7 mouse cellular contexts compared by ENCODE assay signal in the genomic region with DNA sequence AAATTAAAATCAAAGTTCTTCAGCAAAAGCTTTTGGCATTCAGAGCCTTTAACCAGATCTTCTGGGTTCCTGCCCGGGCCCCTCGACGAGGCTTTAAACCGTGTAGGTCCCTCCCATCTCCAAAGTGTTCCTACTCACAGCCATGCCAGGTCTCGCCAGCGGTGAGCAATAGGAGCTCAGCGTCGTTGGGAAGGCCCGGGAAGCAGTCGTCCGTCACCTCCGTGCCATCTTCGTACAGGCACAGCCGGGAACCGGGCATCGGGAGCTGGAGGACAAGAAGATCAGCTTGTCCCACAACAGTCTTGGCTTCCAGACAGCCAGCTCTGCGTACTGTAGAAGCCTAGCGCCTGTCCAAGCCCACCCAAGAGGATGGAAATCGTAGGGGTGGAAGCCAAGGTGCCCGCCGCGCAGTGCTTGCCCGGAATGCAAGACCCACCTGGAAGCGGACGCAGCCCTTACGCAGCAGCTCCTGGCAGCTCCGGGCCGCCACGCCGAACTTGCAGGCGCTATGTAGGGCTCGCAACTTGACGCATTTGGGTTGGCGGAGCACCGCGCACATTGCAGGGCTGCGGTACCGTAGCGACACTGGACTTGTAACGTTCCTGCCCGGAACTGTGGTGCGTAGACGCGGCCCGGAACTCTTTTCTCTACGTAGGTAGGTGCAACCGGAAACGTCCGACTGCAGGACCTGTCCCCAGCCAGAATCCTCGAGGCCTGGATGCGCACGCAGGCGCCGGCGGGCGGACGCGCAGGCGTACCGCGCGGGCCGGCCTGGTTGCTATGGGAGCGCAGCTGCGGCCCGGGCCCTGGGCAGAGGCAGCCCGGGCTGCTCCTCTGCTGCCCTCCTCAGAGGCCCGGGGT. TPM values are rescaled to one million over a fixed set of nuclear protein-coding genes. Genes with fewer than 3 reads are reported as not detected.
DNase-seq lines count a peak whose midpoint lies in the region; ATAC-seq and TF ChIP-seq lines count a peak whose summit lies in the region.

Dffb (minus strand) TSS at position 696 of the 861 bp plus-strand sequence.
Cep104 (plus strand) TSS at position 764 of the 861 bp plus-strand sequence.

- H3K27me3 ChIP-seq in intestine, postnatal 0 days (replicated peaks; ENCODE audit: control insufficient read depth, insufficient read depth, low read length) = no peaks in the 10 kb centered on the region
- H3K27me3 ChIP-seq in midbrain, embryonic 12.5 days = no peaks in the 10 kb centered on the region
- no peaks in the 10 kb centered on the region for H3K27me3 ChIP-seq in small intestine, adult 2 months (ENCODE audit: control insufficient read depth, insufficient read depth, low read length)

- TF ChIP-seq POLR2A in small intestine, adult 2 months (IDR thresholded peaks at IDR 0.05; ENCODE audit: low read depth, low read length) = peak; percentile 63

- no peaks in the 10 kb centered on the region for H3K9me3 ChIP-seq in intestine, postnatal 0 days (ENCODE audit: control insufficient read depth)
- no peaks in the 10 kb centered on the region for H3K9me3 ChIP-seq in midbrain, embryonic 12.5 days

- peaks cover 25% of the 10 kb centered on the region for H3K36me3 ChIP-seq in intestine, postnatal 0 days (ENCODE audit: control insufficient read depth, insufficient read depth)
- peaks cover 32% of the 10 kb centered on the region for H3K36me3 ChIP-seq in midbrain, embryonic 12.5 days
- H3K36me3 ChIP-seq in small intestine, adult 2 months (ENCODE audit: control insufficient read depth, insufficient read depth, low read length) = peaks cover 19% of the 10 kb centered on the region

- peak; percentile 89 for DNase-seq in adrenal gland, adult 8-10 months
- DNase-seq in embryo, embryonic 9.5 days (ENCODE audit: extremely low spot score) = peak; percentile 91
- no peak for DNase-seq in gonadal fat pad, adult 2 months (ENCODE audit: low read depth)
- peak; percentile 96 for DNase-seq in left cerebral cortex, postnatal 4 days

- peaks cover 6% of the 10 kb centered on the region; the same call in 1 of the 2 replicates for H3K4me1 ChIP-seq in intestine, postnatal 0 days (replicated peaks; ENCODE audit: control insufficient read depth, insufficient read depth, low read length)
- H3K4me1 ChIP-seq in midbrain, embryonic 12.5 days = peaks cover 22% of the 10 kb centered on the region
- peaks cover 9% of the 10 kb centered on the region for H3K4me1 ChIP-seq in small intestine, adult 2 months (ENCODE audit: control insufficient read depth, insufficient read depth, insufficient read length, low read length)

- H3K4me3 ChIP-seq in intestine, postnatal 0 days (ENCODE audit: low read depth, low read length) = peak within 1 kb of the TSS; percentile 92
- peak within 1 kb of the TSS; percentile 94 for H3K4me3 ChIP-seq in midbrain, embryonic 12.5 days
- peak within 1 kb of the TSS; percentile 99 for H3K4me3 ChIP-seq in small intestine, adult 2 months (ENCODE audit: low read depth, low read length)

- TF ChIP-seq CTCF in intestine, postnatal 0 days (IDR thresholded peaks at IDR 0.05; ENCODE audit: low read depth) = no peak; the same call in 1 of the 2 replicates
- TF ChIP-seq CTCF in small intestine, adult 2 months (IDR thresholded peaks at IDR 0.05; ENCODE audit: extremely low read depth, insufficient read length, insufficient replicate concordance, low read depth, low read length) = no peak

- under 1% methylated on average over 68 of the region's 68 CpGs for whole genome bisulfite sequencing in intestine, postnatal 0 days
- WGBS in midbrain, embryonic 12.5 days = 2% methylated on average over 68 of the region's 68 CpGs
- under 1% methylated on average over 68 of the region's 68 CpGs for WGBS in small intestine, adult 2 months

- intact Hi-C loops in left cerebral cortex, postnatal 4 days (cut with DNase I) = no loop called here

- peak within 1 kb of the TSS; percentile 73 for H3K27ac ChIP-seq in intestine, postnatal 0 days (ENCODE audit: low read depth, low read length)
- peak within 1 kb of the TSS; percentile 77 for H3K27ac ChIP-seq in midbrain, embryonic 12.5 days (replicated peaks)
- H3K27ac ChIP-seq in small intestine, adult 2 months (ENCODE audit: insufficient read depth, low read depth, low read length) = peak within 1 kb of the TSS; percentile 81

- ATAC-seq in intestine, postnatal 0 days = peak; percentile 94
- peak; percentile 98 for ATAC-seq in midbrain, embryonic 12.5 days (ENCODE audit: low FRiP score, low read depth)

- peak within 1 kb of the TSS; percentile 90 for H3K4me2 ChIP-seq in intestine, postnatal 0 days (replicated peaks; ENCODE audit: low read depth)
- peak within 1 kb of the TSS; percentile 97 for H3K4me2 ChIP-seq in midbrain, embryonic 12.5 days (replicated peaks)

- peak within 1 kb of the TSS; percentile 93 for H3K9ac ChIP-seq in intestine, postnatal 0 days (ENCODE audit: low read depth, low read length)
- peak within 1 kb of the TSS; percentile 89 for H3K9ac ChIP-seq in midbrain, embryonic 12.5 days (replicated peaks)

RNA-seq across cellular contexts. Expression of gene Dffb, which starts in this region (rescaled TPM):
- total RNA-seq in adrenal gland, adult 8-10 months (2022) = 10 to 100 TPM in 1 of 4 experiments, 1 to 10 TPM in 3; 3.2 to 12.7 (median 8.0) TPM
- 11.7 and 14.7 TPM in 2 replicates for polyA plus RNA-seq in gonadal fat pad, adult 2 months (2012; rRNA removed)
- 6.5 and 6.7 TPM in 2 replicates for polyA plus RNA-seq in intestine, postnatal 0 days (2015; fragmentation: Nextera tagmentation; extraction: Ambion mirVana)
- total RNA-seq in left cerebral cortex, postnatal 4 days (2021) = 10 to 100 TPM; 15.1 to 17.0 TPM
- 10.3 and 10.7 TPM in 2 replicates for polyA plus RNA-seq in midbrain, embryonic 12.5 days (2016; fragmentation: Nextera tagmentation; extraction: Ambion mirVana)
- 15.4 and 30.5 TPM in 2 replicates for polyA plus RNA-seq in small intestine, adult 2 months (2012; rRNA removed)

RNA-seq across cellular contexts. Expression of gene Cep104, which starts in this region (rescaled TPM):
- 10 to 100 TPM; 25.5 to 33.1 (median 28.6) TPM for total RNA-seq in adrenal gland, adult 8-10 months (2022)
- 16.5 and 19.6 TPM in 2 replicates for polyA plus RNA-seq in gonadal fat pad, adult 2 months (2012; rRNA removed)
- polyA plus RNA-seq in intestine, postnatal 0 days (2015; fragmentation: Nextera tagmentation; extraction: Ambion mirVana) = 3.8 and 4.0 TPM in 2 replicates
- total RNA-seq in left cerebral cortex, postnatal 4 days (2021) = 10 to 100 TPM; 22.5 to 23.1 TPM
- polyA plus RNA-seq in midbrain, embryonic 12.5 days (2016; fragmentation: Nextera tagmentation; extraction: Ambion mirVana) = 22.6 and 23.3 TPM in 2 replicates
- polyA plus RNA-seq in small intestine, adult 2 months (2012; rRNA removed) = 5.5 and 9.3 TPM in 2 replicates
